Mouse (Mus musculus) forebrain, postnatal 0 days (tissue): ENCODE measurements around the gene Xylb. TPM values are rescaled to one million over a fixed set of nuclear protein-coding genes. Genes with fewer than 3 reads are reported as not detected.
A peak's percentile ranks its signal among the peaks of the same experiment; 100 is the strongest.

ENCODE experiments used
- ATAC-seq: fragments of 200-750 bp; cut with Nextera tagmentation; 2 replicates; pipeline ENCODE4 v1.8.0; 2017; ENCODE audit warnings: mild to moderate bottlenecking, moderate library complexity
- DNase-seq: peaks from one replicate; pipeline ENCODE4 v3.0.0-alpha.2; 2015
- H3K27ac ChIP-seq: fragments of 300-500 bp; sonication (generic); 2 replicates; pipeline ENCODE4 v1.5.1; 2014; ENCODE audit warnings: low read depth, mild to moderate bottlenecking, antibody characterized with exemption, low read length, moderate library complexity, mixed read lengths
- H3K27me3 ChIP-seq: fragments of 300-500 bp; sonication (generic); 2 replicates; pipeline ENCODE4 v1.6.1; 2014; ENCODE audit warnings: mild to moderate bottlenecking, low read length, mixed read lengths; ENCODE audit not compliant: insufficient read depth
- H3K36me3 ChIP-seq: fragments of 300-500 bp; sonication (generic); 2 replicates; pipeline ENCODE4 v1.6.1; 2014; ENCODE audit warnings: mild to moderate bottlenecking, moderate library complexity; ENCODE audit not compliant: insufficient read depth
- H3K4me1 ChIP-seq: fragments of 300-500 bp; sonication (generic); 2 replicates; pipeline ENCODE4 v1.6.1; 2014; ENCODE audit warnings: antibody characterized with exemption; ENCODE audit not compliant: insufficient read depth
- H3K4me2 ChIP-seq: fragments of 300-500 bp; sonication (generic); 2 replicates; pipeline ENCODE4 v1.6.1; 2014; ENCODE audit warnings: low read depth, mild to moderate bottlenecking, moderate library complexity
- H3K4me3 ChIP-seq: fragments of 300-500 bp; sonication (generic); 2 replicates; pipeline ENCODE4 v1.5.1; 2014; ENCODE audit warnings: low read depth, low read length, mixed read lengths
- H3K9ac ChIP-seq: fragments of 300-500 bp; sonication (generic); 2 replicates; pipeline ENCODE4 v1.6.1; 2014; ENCODE audit warnings: mild to moderate bottlenecking
- H3K9me3 ChIP-seq: fragments of 300-500 bp; sonication (generic); 2 replicates; pipeline ENCODE4 v1.6.1; 2016; ENCODE audit warnings: low read length
- CTCF ChIP-seq: sonication (generic); IDR thresholded peaks from 2 replicates; pipeline ENCODE4 v1.5.1; 2016; ENCODE audit warnings: antibody characterized with exemption, control low read depth, low read depth
- WGBS: fragments of 180-500 bp; shearing (Covaris S2); extraction: QIAGEN DNeasy Blood & Tissue Kit; methylation state at CpG from one replicate; pipeline ENCODE4 v1.1.7; 2014; 5-methylcytosine and 5-hydroxymethylcytosine counted together
- polyA plus RNA-seq: library from polyadenylated mRNA; unstranded; fragments of >200 nt; fragmentation: Nextera tagmentation; extraction: Ambion mirVana; gene quantifications from 2 replicates; pipeline ENCODE4 v1.2.1, GENCODE M21; 2015
- total RNA-seq: library from RNA; depleted of rRNA; stranded (reverse); fragments of >200 nt; gene quantifications from 2 replicates; pipeline ENCODE4 v1.2.3, GENCODE M21; 2014

Gene Xylb
- total and polyA plus RNA-seq, 2 experiments from 2014 or later = 3.7 to 5.0 TPM

DNA sequence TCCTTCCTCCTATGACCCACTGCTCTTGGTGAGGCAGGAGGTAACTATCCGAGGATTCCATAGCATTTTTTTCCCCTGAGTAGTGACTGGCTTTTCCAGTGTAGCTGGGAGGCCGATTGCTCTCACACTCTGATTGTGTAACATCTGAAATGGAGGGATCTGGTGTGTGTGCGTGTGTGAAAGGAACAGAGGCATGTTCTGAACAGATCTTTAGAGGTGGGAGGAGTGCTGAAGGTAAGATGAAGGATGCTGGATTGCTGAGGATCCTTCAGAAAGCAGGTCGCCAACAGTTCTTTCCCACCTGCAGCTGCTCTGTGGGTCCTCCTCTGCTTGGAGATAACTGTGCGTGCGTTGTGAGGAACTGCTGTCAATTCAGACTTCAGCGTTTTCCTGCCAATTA, 44.2 kb downstream of the Xylb start:
- Histone ChIP-seq H3K4me1 (peaks cover 13% of the 10 kb centered on the region; the same call in 1 of the 2 replicates), H3K4me3 (peak overlapping the region; percentile 96), H3K9ac (peak overlapping the region; percentile 100), H3K36me3 (no peaks in the 10 kb centered on the region), H3K9me3 (no peaks in the 10 kb centered on the region), H3K27ac (peak overlapping the region; percentile 98), H3K4me2 (peak overlapping the region; percentile 88), H3K27me3 (no peaks in the 10 kb centered on the region)
- ATAC-seq (peak; percentile 6; the same call in 1 of the 2 replicates), DNase-seq (no peak)
- TF ChIP-seq CTCF = no peak
- 2% methylated on average over 7 of the region's 7 CpGs for WGBS

DNA sequence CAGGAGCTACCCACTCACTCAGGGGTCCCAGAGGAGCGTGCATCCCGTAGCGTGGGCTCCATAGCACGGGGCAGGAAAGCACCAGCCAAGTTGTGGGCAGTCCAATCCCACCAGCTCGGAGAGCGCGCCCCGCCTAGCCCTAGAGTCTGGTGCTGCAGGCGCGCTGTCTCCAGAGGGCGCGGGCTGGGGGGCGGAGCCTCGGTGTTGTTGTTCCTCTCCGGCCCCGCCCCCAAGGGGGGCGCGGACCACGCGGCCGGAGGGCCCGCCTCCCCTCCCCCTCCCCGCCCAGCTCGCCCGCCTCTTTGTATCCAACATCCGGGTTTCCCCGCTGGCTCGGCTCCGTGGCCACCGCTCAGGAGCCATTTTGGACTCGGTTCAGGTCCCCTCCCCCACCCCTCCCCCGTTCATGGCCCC, 44.6 kb downstream of the Xylb start, which contains the start of gene Acvr2b:
Gene Acvr2b, plus strand, starts transcription at position 318 of the 414 bp plus-strand sequence.
- Histone ChIP-seq H3K4me3 (peak within 1 kb of the TSS; percentile 96), H3K27ac (peak within 1 kb of the TSS; percentile 98), H3K27me3 (no peaks in the 10 kb centered on the region), H3K4me2 (peak within 1 kb of the TSS; percentile 88), H3K4me1 (peaks cover 13% of the 10 kb centered on the region; the same call in 1 of the 2 replicates), H3K9ac (peak within 1 kb of the TSS; percentile 100), H3K36me3 (no peaks in the 10 kb centered on the region), H3K9me3 (no peaks in the 10 kb centered on the region)
- ATAC-seq (peak; percentile 95), DNase-seq (peak; percentile 97)
- 1% methylated on average over 25 of the region's 32 CpGs for WGBS
- peak; percentile 69 for TF ChIP-seq CTCF

GRCm38 (mm10) chr9:119402253-119403235, 45.4 kb downstream of the Xylb start:
- peak overlapping the region; percentile 98 for H3K27ac ChIP-seq
- 2% methylated on average over 93 of the region's 127 CpGs for WGBS
- no peaks in the 10 kb centered on the region for H3K9me3 ChIP-seq
- no peaks in the 10 kb centered on the region for H3K27me3 ChIP-seq
- H3K9ac ChIP-seq = peak overlapping the region; percentile 100
- peaks cover 13% of the 10 kb centered on the region; the same call in 1 of the 2 replicates for H3K4me1 ChIP-seq
- ATAC-seq (peak; percentile 70), DNase-seq (peak; percentile 67)
- no peak for TF ChIP-seq CTCF
- no peaks in the 10 kb centered on the region for H3K36me3 ChIP-seq
- peak overlapping the region; percentile 96 for H3K4me3 ChIP-seq
- peak overlapping the region; percentile 88 for H3K4me2 ChIP-seq

DNA sequence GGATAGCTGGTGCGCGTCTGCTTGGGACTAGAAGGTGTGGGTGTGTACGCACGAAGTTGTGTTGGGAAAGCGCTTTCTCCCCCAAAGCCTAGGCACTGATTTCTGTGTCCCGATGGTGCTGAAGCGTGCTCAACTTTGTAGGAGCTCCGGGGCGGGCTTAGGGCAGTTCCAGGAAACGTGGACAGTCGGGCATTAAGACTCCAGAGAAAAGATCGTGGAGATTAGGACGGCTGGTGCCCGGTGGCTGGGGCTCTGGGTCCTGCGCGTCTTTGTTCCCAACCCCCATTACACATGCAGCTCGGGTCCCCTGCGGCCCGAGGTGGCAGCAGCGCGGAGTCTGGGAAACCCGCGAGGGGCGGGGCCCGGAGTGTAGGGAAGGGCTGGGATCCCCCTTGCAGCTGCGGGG, 46.1 kb downstream of the Xylb start:
- peak; percentile 22; the same call in 1 of the 2 replicates for TF ChIP-seq CTCF
- no peaks in the 10 kb centered on the region for H3K36me3 ChIP-seq
- H3K27ac ChIP-seq = peak overlapping the region; percentile 98
- ATAC-seq (peak; percentile 58), DNase-seq (peak; percentile 76)
- WGBS = under 1% methylated on average over 26 of the region's 26 CpGs
- peak overlapping the region; percentile 88 for H3K4me2 ChIP-seq
- peak overlapping the region; percentile 100 for H3K9ac ChIP-seq
- H3K4me1 ChIP-seq = peaks cover 13% of the 10 kb centered on the region; the same call in 1 of the 2 replicates
- H3K27me3 ChIP-seq = no peaks in the 10 kb centered on the region
- H3K9me3 ChIP-seq = no peaks in the 10 kb centered on the region
- peak overlapping the region; percentile 96 for H3K4me3 ChIP-seq

DNA sequence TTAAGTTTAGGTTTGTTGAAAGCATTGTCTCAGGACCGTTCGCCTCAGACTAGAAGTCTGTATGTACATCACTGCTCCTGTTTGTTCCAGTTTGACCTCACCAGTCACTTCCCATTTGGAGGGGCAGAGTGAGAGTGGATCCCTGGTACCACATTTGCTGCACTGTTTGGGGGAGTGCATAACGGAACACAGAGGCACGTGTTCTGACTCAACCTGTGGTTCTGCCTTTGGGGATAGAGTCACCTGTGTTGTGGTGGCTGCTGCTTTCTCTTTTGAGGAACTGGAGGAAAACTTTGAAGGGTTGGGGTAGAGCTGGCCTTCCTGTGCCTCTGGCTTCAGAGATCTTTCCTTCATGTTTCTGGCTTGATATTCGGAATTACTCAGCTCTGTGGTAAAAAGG, 46.9 kb downstream of the Xylb start:
- ATAC-seq (no peak), DNase-seq (no peak)
- H3K4me1 ChIP-seq = peaks cover 13% of the 10 kb centered on the region; the same call in 1 of the 2 replicates
- peak overlapping the region; percentile 96 for H3K4me3 ChIP-seq
- H3K9me3 ChIP-seq = no peaks in the 10 kb centered on the region
- peak overlapping the region; percentile 88 for H3K4me2 ChIP-seq
- H3K27ac ChIP-seq = no peak overlapping the region
- TF ChIP-seq CTCF = no peak
- WGBS = 53% methylated on average over 5 of the region's 5 CpGs
- H3K36me3 ChIP-seq = no peaks in the 10 kb centered on the region
- H3K9ac ChIP-seq = 0 out of 2 replicates have a peak overlapping the region, but pooled peaks have one; percentile 100
- no peaks in the 10 kb centered on the region for H3K27me3 ChIP-seq

- H3K4me1 ChIP-seq = peaks cover 11% of the 10 kb centered on the region; the same call in 1 of the 2 replicates
- H3K9ac ChIP-seq = no peak overlapping the region
- H3K27me3 ChIP-seq = no peaks in the 10 kb centered on the region
- H3K9me3 ChIP-seq = no peaks in the 10 kb centered on the region
- H3K36me3 ChIP-seq = no peaks in the 10 kb centered on the region
- H3K4me2 ChIP-seq = no peak overlapping the region
- 85% methylated on average over 15 of the region's 15 CpGs for WGBS
- no peak for TF ChIP-seq CTCF
- H3K27ac ChIP-seq = no peak overlapping the region
- ATAC-seq (no peak), DNase-seq (no peak)
- H3K4me3 ChIP-seq = no peak overlapping the region
Measured at GRCm38 (mm10) chr9:119407884-119408283, 50.7 kb downstream of the Xylb start.
